Mouse (Mus musculus): ENCODE data around the gene Zfp454. TPM values are rescaled to one million over a fixed set of nuclear protein-coding genes. Genes with fewer than 3 reads are reported as not detected.

Zfp454 gene
- total RNA-seq (2021), result 1 to 10 TPM in 1 of 2 experiments, under 1 TPM in 1; 0.78 to 1.3 TPM
- long read RNA-seq, experiment 1, partial matches to known transcripts, result 0 of 2 reads
- long read RNA-seq, experiment 1, other reads (novel, unspliced or antisense), result 1 of 2 reads
- long read RNA-seq, experiment 2, partial matches to known transcripts, result 0 of 2 reads
- long read RNA-seq, experiment 2, other reads (novel, unspliced or antisense), result 1 of 2 reads

DNA sequence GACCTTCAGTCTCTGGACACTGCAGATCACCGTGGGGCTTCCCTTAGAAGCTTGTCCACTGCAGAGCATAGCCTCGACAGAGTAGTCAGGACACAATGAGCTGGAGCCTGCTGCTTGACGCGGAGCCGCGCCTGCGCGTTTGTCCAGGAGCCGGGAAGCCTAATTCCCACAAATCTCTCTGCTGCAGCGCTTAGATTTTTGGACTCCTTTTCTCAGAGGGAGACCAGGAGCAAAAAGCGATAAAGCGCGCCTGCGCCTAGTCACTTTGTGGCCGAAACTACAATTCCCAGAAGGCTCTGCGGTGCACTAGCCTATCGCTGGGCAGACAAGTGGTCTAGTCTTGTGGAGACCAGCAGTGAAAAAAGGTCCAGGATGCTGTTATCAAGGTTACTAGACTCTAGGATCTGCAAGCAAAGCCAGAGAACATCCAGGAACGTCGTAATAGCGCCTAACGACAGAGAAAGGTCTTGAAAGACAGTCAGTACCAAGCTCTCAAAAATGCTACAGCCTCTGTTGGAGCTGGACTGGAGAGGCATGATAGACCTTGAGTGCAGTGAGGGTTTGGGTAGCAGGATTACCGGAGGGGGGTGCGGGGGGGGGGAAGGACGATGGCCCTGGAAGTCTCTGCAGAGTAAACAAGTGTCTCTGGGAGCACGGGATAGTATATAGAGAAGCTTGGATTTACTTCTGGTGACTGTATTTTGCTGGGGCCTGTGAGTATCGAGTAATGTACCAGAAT lies at the start of gene Zfp454:
Zfp454 (minus strand) TSS at position 262 of the 739 bp plus-strand sequence.
- DNase-seq, result peak; percentile 85
- intact Hi-C loops (cut with DNase I), result no loop called here

DNA sequence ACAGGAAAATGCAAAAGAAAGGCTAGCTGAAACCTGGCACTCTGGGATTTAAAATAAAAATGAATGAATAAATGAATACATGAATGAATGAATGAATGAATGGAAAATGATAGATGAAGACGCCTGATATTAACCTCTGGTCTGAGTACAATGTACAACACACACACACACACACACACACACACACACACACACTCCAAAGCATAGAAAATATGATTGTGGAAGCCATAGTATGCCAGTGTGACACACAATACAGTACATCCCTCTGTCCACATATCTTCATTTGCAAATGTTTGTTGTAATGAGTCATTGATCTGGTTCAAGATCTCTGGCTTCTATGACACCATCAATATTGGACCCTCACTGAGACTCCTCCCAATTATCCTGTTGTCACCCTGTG lies 44.6 kb upstream of the Zfp454 start:
- no peak for DNase-seq
- intact Hi-C loops (cut with DNase I), result loop anchor here (5.0 to 10.0 kb wide), 2 partner anchors 125 to 333 kb away; partner anchors contain the start of genes BC049762, Clk4 and Zfp354a

DNA sequence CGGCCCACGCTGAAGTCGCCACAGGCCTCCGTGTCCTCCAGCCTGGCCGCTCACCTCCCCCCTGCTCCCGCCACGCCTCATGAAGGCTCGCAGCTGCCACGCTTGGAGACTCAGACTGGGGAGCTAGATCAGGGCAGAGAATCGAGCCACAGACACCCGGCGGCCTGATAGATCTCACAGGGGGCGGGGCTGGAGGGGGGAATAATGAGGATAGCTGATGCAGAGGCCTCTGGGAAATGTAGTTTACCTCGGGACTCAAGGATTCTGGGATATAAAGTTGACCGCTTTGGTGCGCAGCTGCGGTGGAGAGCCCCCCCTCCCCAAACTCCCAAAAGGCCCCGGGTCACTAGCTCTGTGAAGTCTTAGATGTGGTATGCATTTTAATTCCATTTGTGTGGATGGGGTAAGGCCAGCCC lies 44.0 kb upstream of the Zfp454 start, which contains the start of gene Zfp354b:
Zfp354b (minus strand) TSS at position 183 of the 416 bp plus-strand sequence.
- peak; percentile 73 to 79 for DNase-seq
- intact Hi-C loops (cut with DNase I), result loop anchor here (5.0 to 10.0 kb wide), 2 partner anchors 126 to 333 kb away; partner anchors contain the start of genes BC049762, Clk4 and Zfp354a

DNA sequence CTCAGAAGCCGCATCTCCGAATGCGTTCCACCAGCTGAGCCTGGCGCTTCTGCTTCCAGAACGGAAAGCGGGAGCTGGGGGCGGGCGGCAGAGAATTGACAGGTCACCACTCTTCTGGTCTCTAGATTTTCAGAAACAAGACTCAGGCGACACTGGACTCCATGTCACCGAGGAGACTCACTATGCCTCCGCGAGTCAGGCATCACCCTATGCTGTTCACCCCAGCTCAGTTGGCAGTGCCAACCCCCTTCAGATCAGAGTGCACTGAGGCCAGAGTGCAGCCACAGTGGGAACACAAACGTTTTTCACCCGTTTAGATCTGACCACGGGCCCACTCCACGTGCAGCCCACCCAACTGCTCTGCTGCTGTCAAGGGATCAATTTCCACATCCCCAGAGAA lies 43.6 kb upstream of the Zfp454 start:
- intact Hi-C loops (cut with DNase I), result loop anchor here (5.0 to 10.0 kb wide), 2 partner anchors 126 to 334 kb away; partner anchors contain the start of genes BC049762, Clk4 and Zfp354a
- peak in 1 of 2 experiments; percentile 32 for DNase-seq

DNA sequence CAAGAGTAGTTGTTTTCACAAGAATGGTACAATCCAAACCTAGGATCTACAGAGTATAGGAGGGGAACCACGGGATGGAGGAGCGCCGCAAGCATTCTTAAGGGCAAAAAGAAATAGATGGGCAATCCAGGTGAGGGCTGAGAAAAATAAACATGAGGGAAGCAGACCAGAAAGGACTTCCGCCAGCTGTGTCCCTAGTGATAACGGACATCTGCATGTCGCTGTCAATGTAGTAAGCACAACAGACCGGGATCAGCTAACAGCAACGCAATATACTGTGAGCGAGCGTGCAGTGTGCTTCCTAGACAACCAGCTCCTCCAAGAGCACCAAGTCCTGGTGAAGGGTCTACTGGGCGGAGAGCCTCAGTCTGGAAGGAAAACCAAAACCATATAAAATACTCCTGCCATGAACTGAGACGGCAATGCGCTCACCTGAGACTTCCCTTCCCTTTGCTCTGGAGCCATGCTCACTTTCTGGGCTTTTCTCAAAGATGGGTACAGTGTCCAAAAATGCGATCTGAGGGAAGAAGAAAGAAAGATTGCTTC lies 43.1 kb upstream of the Zfp454 start:
- intact Hi-C loops (cut with DNase I), result loop anchor here (5.0 to 10.0 kb wide), 2 partner anchors 127 to 334 kb away; partner anchors contain the start of genes BC049762, Clk4 and Zfp354a
- no peak for DNase-seq

DNA sequence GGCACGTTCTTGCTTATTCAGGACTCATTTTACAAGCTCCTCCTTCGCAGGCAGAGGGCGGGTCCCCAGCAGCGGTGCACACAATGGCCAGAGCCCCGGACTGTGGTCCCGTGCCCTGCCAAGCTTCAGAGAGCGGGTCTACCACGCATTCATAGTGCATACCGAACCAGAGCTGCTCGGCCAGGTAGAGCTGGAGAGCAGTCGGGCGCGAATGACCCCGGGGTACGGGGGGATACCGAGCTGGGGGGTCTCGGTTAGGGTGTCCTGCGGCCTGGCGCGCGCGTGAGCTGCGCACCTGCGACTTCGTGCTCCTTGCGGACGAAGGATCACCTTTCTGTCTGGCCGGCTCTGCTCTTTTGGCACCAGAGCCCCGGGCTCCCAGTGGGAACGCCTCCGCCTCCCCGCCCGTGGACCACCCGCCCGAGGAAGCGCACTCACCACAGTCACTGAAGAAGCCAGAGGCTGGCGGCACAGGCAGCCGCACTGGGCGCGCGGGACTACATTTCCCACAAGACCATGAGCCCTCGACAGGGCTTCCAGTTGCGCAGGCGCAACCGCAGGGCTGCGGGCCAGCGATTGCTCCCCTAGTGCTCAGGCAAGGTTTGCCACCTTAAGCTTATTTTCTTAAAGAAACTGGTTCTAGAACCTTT lies 28.3 kb upstream of the Zfp454 start, which contains the start of gene Zfp2:
Zfp2 (minus strand) TSS at position 495 of the 650 bp plus-strand sequence.
- intact Hi-C loops (cut with DNase I), result no loop called here

DNA sequence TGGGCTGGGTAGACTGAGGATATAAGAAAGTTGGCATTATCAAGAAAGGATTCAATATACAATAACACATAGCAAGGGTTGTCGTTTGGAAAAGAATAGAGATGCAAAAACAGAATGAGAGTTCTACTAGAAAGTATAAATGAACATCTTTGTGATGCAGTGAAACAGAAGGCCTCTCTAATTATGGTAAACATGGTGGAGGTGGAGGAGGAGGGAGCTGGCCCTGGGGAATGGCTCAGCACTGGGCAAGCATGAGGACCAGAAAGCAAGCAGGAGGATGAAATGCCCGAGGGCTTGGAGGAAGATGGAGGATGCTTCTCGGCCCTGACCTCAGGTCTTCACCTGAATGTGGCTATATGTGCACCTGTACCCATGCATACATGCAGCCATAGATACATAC lies 27.0 kb upstream of the Zfp454 start:
- intact Hi-C loops (cut with DNase I), result no loop called here

More for the DNA sequence above, 28.3 kb upstream of the Zfp454 start, which contains the start of gene Zfp2:
- peak; percentile 91 to 94 for DNase-seq

DNA sequence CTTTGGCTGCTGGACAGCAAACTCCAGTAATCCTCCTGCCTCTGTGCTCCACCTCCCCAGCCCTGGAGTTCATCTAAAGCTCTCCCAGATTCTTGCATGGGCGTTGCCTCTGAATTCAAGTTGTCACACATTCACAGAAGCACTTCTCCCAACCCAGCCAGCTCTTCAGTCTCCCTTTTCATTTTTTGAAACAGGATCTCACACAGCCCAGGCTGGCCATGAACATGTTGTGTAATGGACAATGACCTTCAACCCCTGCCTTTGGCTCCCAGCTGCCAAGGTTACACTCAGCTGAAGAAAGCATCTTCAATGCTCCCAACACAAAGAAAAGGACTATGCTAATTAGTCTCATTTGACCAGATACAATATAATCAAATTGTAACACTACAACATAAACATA lies 25.9 kb upstream of the Zfp454 start:
- intact Hi-C loops (cut with DNase I), result no loop called here
- DNase-seq, result no peak

More for the DNA sequence above, 27.0 kb upstream of the Zfp454 start:
- DNase-seq, result no peak

DNA sequence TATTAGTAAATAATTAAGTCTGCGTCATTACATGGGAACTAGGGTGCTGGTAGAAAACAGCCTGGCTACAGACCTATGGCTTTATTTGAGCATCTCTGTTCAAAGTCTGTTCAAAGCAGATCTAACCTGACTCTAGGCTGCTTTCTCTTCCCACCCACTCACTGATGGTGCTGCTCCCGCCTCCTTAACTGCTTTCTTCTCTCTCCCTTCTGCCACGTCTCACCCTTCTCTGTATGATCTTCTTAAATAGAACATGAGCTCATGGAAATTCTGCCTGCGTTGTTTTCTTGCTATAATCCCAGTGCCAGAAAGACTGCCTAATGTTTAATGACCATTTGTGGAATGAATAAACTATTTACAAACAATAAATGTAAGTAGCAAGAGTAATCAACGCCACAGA lies 20.7 kb upstream of the Zfp454 start:
- intact Hi-C loops (cut with DNase I), result no loop called here
- no peak for DNase-seq

DNA sequence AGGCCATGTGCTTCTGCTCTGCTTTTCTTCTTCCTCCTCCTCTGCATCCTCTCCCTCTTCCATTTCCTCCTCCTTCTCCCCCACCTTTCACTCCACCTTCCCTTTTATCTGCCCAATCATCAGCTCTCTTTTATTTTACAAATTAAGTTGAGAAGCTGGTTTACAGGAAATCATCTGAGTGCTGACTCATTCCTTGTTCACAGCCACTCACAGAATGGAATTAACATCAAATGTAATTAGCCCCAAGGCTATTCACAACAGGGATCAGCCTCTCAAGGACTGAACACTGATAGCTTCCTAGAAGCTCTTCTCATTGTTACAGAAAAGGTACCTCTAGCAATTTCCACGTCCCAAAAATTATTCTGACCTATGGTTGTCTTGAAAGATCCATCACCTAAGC lies 9.9 kb upstream of the Zfp454 start:
- intact Hi-C loops (cut with DNase I), result no loop called here
- no peak for DNase-seq

DNA sequence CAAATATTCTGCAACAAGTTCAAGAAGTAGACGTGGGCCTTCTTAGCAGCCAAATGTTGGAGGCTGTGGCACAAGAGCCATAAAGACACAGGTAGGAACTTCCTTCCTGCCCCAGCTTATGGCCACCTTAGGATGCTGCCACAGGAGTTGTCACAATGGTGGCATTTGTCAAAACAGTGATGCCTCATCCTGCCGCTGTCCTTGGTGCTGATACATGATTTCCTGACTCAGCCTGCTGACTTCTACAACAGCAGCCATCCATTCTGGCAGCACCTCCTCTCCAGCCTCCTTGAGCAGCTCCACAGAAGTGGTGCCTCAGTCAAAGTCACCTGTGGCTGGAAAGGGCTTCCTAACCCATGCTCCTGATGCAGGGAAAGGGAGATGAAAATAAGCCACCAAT lies 5.0 kb upstream of the Zfp454 start:
- intact Hi-C loops (cut with DNase I), result no loop called here
- peak in 1 of 2 experiments; percentile 4 for DNase-seq

DNA sequence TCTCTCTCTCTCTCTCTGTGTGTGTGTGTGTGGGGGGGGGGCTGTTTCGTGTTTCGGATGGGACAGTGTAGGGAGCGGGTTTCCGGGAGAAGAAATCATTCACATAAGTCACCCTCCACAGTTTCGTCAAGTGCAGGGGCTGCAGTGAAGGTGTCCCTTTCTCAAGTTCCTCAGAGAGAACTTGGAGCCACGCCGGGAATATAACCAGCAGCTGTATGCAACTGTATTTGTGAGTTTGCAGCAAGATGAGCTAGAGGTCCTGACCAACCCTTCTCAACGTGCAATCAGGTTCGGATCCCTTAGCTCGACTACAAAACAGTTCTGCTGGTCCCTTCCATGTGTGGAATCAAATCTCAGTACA lies 538 bp downstream of the Zfp454 start:
- DNase-seq, result peak in 1 of 2 experiments; percentile 21
- intact Hi-C loops (cut with DNase I), result no loop called here

DNA sequence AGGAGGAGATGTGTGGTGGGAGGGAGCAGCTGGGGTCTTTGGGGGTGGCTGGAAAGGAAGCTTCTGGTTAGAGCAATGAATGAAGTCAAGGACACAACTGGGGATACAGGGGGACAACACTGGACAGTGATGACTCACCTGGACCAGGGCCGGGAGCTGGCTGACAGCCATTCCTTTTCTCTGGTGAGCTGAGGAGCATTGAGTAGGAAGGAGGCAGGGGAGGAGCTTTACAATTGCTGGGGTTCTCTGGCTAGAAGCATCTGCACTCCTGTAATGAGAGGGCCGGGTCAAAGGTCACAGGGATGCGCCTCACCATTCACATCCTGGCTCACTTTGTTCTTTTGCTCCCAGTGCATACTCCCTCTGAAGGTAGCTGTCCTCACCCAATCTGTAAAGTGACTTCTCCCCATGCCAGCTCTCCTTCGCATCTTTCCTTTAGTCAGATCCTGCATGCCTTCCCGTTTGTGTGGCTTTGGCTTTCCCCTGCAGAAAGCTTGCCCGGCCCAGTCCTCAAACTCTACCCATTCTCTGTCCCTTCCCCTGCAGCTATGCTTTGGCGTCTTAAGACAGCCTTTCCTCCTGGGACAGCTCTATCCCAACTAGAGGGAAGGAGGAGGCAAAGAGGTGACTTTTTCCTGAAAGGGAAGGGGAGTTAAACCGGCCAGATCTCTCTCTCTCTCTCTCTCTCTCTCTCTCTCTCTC lies 1.1 kb downstream of the Zfp454 start:
- DNase-seq, result peak in 1 of 2 experiments; percentile 14
- intact Hi-C loops (cut with DNase I), result no loop called here

DNA sequence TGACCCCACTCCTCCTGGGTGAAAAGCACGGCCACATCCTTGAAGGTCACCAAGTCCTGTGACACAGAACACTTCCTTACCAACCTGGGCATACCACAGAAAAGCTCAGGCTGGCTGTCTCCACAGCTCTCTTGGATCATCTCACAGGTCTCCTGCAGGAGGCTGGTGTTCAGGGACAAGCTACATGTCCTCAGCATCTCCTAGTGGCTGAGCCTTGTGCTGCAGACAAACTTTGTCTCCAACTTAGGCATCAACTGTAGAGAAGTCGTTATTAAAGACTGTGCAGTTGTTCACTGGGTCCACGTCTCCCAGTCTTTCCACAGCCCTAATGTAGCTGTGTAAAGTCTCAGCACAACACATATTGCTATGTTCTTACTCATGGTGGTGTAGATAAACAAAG lies 3.7 kb downstream of the Zfp454 start:
- DNase-seq, result no peak
- intact Hi-C loops (cut with DNase I), result no loop called here

DNA sequence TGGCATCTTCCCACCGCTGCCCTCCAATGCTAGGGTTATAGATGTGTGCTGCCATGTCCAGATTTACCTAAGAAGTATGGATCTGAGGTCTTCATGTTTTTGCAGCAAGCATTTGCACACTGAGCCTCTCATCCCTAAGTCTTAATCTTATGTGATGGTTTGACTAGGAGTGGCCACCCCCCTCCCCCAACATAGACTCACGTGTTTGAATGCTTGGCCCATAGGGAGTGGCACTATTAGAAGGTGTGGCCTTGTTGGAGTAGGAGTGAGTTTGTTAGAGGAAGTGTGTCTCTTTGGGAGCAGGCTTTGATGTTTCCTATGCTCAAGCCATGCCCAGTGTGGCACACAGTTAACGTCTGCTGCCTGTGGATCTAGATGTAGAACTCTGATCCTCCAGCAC lies 8.8 kb downstream of the Zfp454 start:
- no peak for DNase-seq
- intact Hi-C loops (cut with DNase I), result no loop called here

DNA sequence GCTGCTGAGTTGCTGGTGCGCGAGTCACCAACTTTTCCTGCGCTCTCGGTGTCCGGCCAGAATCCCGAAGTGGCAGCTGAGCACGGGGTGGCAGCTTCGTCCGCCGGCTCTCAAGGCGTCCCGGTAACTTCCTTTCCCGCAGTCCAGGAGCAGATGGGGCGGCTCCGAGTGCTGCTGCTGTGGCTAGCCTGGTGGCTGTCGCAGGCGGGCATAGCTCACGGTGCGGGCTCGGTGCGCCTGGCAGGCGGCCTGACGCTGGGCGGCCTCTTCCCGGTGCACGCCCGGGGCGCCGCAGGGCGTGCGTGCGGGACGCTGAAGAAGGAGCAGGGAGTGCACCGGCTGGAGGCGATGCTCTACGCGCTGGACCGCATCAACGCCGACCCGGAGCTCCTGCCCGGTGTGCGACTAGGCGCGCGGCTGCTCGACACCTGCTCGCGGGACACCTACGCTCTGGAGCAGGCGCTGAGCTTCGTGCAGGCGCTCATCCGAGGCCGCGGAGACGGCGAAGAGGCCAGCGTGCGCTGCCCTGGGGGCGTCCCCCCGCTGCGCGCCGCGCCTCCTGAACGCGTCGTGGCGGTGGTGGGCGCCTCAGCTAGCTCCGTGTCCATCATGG lies 36.4 kb downstream of the Zfp454 start:
- DNase-seq, result peak; percentile 5 to 6
- intact Hi-C loops (cut with DNase I), result no loop called here

DNA sequence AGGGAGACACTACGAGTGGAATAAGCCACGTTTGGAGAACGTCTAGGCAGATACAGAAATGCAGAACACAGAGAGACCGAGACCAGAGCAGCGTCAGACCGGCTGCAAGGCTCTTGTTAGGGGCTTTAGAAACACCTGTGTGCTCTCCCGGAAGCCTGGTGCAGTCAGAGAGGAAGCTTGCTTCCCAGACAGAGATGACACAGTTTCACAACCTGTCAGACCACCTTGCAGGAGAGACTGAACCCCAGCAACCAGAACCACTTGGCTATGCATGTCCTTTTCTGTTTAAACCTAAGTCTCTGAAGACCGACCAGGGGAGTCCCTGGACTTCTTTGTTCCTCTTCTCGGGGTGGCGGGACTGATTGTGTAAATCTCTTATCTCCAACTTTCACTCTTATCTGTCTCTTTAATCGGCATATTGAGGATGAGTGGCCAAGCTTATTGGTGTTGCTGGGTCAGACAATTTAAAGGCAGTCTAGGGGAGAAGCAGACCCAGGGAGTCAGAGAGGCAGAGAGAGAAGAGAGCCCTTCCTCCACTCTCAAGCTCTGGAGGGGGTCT lies 37.2 kb downstream of the Zfp454 start, which contains the start of gene Grm6:
Grm6 (plus strand) TSS at position 509 of the 559 bp plus-strand sequence.
- intact Hi-C loops (cut with DNase I), result no loop called here
- no peak for DNase-seq

DNA sequence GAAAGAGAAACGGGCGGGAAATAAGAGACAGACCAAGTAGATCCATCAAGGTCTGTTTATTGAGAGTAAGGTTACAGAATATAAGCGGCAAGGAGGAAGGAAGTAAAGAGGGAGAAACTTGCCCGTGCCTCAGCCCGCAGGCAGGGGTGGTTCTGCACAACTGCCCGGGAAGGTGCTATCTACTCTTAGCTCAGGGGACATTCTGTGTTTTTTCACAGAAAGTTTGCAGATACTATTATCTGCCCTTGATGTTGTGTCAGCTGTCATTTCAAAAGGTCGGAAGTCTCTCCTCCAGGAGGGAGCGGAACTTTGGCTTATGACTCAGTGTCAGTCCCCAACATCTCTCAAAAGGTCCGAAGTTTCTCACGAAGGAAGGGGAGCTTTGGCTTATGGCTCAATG lies 38.1 kb downstream of the Zfp454 start:
- DNase-seq, result no peak
- intact Hi-C loops (cut with DNase I), result no loop called here

DNA sequence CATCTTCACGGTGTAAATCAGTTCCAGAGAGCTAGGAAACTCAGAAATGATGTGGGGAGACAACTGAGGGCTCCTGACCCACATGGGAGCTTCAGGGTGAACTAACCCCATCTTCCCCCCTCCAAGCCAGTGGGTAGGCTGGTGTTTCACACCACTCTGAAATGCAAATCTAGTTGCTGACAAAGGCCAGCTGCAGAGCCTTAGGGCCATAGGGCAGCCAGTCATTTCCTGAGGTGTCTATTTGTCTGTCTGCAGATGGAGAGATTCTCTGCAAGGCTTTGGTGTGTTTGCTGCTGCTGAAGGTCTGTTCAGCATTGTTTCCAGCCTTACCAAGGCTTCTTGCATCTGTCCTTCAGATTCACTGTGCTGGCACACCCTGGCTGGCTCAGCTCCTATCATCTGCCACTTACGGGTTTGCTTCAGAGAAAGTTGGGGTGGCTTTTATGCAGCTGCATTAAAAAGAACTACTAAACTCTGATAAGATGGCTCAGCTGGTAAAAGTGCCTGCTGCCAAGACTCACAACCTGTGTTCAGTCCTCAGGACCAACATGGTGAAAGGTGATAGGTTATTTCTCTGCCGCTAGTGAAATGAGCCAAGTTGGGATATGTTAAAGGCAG lies 38.8 kb downstream of the Zfp454 start:
- DNase-seq, result no peak
- intact Hi-C loops (cut with DNase I), result no loop called here
